Mouse (Mus musculus): ENCODE data around the gene Wfdc5. TPM values are rescaled to one million over a fixed set of nuclear protein-coding genes. Genes with fewer than 3 reads are reported as not detected.

The Wfdc5 gene
- polyA plus RNA-seq, 1 experiment: 0.24 TPM

DNA sequence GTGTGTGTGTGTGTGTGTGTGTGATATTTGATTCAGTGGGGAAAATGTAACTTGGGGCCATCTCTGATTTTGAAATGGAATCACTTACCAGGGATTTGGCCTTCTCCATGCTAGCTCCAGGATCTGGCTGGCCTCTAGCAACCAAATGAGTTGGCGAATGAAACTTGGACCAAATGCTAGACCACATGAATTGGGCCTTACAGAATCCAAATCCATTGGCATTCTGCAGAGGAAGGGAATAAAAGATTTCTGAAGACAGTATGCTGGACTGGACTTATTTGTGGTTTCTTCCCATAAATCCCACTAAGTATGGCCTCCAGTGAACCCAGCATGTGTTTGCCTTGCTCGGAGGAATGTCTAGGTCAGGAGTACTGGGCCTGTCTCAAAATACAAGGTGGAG lies 23.7 kb downstream of the Wfdc5 start:
- WGBS: 90% methylated on average over 2 of the region's 2 CpGs
- TF ChIP-seq CTCF (IDR thresholded peaks at IDR 0.05; ENCODE audit: extremely low read depth, insufficient read length, insufficient replicate concordance, low read depth, low read length): no peak
- TF ChIP-seq POLR2A (IDR thresholded peaks at IDR 0.05; ENCODE audit: low read depth, low read length): no peak
- Histone ChIP-seq H3K27me3 (ENCODE audit: control insufficient read depth, insufficient read depth, low read length) (no peaks in the 10 kb centered on the region), H3K36me3 (ENCODE audit: control insufficient read depth, insufficient read depth, low read length) (peaks cover 2% of the 10 kb centered on the region; the same call in 1 of the 2 replicates), H3K4me1 (ENCODE audit: control insufficient read depth, insufficient read depth, insufficient read length, low read length) (no peaks in the 10 kb centered on the region), H3K27ac (ENCODE audit: insufficient read depth, low read depth, low read length) (no peak overlapping the region), H3K4me3 (ENCODE audit: low read depth, low read length) (no peak overlapping the region)

DNA sequence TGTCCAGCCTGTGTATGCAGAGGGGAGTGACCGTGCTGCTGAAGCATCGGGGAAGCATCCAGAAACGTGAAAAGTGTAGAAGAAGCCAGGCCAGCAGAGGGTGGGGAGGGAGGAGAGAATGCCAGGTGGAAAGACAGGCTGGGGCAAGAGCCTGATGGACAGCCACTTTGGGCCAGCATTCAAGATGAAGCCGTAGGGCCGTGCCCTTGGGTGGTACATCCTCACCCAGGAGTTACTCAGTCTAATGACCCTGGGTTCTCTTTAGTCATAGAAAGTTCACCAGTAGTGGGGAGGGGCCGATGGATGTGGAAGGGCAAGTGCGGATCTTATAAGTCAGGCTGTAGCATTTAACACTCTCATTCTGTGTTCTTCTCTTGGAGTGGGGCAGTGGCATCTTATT lies 26.4 kb downstream of the Wfdc5 start:
- no peak overlapping the region for H3K4me3 ChIP-seq (ENCODE audit: low read depth, low read length)
- peaks cover 21% of the 10 kb centered on the region for H3K36me3 ChIP-seq (ENCODE audit: control insufficient read depth, insufficient read depth, low read length)
- H3K27me3 ChIP-seq (ENCODE audit: control insufficient read depth, insufficient read depth, low read length): no peaks in the 10 kb centered on the region
- no peak overlapping the region for H3K27ac ChIP-seq (ENCODE audit: insufficient read depth, low read depth, low read length)
- TF ChIP-seq CTCF (IDR thresholded peaks at IDR 0.05; ENCODE audit: extremely low read depth, insufficient read length, insufficient replicate concordance, low read depth, low read length): no peak
- TF ChIP-seq POLR2A (IDR thresholded peaks at IDR 0.05; ENCODE audit: low read depth, low read length): no peak
- WGBS: 80% methylated on average over 7 of the region's 7 CpGs
- H3K4me1 ChIP-seq (ENCODE audit: control insufficient read depth, insufficient read depth, insufficient read length, low read length): no peaks in the 10 kb centered on the region

DNA sequence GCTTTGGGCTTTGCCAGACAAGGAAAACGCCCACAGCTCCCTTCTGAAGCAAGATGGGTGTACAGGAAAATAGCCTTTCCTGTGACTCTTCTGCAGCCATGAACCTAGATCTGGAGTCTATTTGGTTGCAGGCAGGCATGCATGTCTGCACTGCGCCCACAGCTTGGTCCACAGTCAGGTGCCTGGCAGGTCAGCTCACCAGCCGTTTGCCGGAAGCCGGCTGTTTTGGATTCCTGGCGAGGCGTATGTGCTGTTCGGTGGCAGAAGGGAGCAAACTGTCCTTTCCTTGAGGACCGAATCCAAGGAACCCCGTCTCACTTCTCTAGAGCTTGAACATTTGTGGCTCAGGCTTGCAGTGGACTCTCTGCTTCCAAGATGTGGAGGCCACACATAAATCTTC lies 28.5 kb downstream of the Wfdc5 start:
- TF ChIP-seq CTCF (IDR thresholded peaks at IDR 0.05; ENCODE audit: extremely low read depth, insufficient read length, insufficient replicate concordance, low read depth, low read length): no peak
- Histone ChIP-seq H3K27me3 (ENCODE audit: control insufficient read depth, insufficient read depth, low read length) (no peaks in the 10 kb centered on the region), H3K4me3 (ENCODE audit: low read depth, low read length) (no peak overlapping the region), H3K36me3 (ENCODE audit: control insufficient read depth, insufficient read depth, low read length) (peaks cover 24% of the 10 kb centered on the region), H3K27ac (ENCODE audit: insufficient read depth, low read depth, low read length) (no peak overlapping the region), H3K4me1 (ENCODE audit: control insufficient read depth, insufficient read depth, insufficient read length, low read length) (no peaks in the 10 kb centered on the region)
- WGBS: 95% methylated on average over 10 of the region's 10 CpGs

DNA sequence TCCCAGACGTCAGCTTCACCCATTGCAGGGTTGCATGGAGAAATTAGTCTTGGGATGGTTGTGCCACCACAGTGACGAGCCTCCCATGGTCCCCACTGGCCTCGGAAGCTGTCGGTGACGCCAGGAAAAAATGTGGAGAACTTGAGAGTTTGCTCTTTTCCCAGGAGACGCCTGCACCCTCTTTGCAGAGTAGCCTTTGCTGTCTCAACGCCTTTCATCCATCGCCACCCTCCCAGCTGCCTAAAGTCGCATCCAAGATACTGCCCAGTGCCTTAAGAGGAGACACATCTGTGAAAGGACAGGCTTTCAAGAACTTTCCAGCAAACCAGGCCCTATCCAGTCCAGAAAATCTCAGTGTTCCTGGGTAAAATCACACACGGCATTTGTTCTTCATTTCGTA lies 30.2 kb downstream of the Wfdc5 start:
- 93% methylated on average over 11 of the region's 11 CpGs for WGBS

DNA sequence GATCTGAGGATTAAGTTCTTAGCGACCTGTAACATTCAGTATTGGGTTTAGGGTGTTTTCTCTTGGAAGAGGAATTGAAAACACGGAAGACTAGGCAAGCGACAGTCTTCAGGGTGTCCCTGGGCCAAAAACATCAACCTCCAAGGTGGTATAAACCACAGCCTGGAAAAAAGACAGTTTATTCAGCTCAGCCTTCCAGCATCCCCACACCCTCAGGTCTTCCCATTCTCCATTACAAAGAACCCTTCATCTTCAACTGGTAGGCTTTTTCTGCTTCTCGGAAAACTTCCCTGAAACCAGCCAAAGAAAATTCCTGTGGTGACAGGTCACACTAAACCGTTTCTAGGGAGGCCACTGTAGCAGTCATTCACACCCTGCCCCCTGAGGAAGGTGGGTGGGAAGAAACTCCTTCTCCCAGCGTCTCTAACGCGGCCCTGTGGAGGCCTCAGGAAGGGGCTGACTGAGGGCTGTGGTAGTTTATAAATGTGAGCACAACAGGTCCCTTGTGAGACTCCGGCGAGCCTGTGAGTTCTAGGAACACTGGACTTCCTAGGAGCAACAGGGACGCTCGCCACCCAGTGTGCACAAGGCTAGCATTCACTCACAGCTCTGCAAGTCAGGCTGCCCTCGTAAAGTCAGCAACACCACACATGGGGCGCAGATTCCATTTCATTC lies 32.3 kb downstream of the Wfdc5 start:
- peaks cover 31% of the 10 kb centered on the region for H3K36me3 ChIP-seq (ENCODE audit: control insufficient read depth, insufficient read depth, low read length)
- H3K4me3 ChIP-seq (ENCODE audit: low read depth, low read length): no peak overlapping the region
- no peak overlapping the region for H3K27ac ChIP-seq (ENCODE audit: insufficient read depth, low read depth, low read length)
- H3K27me3 ChIP-seq (ENCODE audit: control insufficient read depth, insufficient read depth, low read length): no peaks in the 10 kb centered on the region
- H3K4me1 ChIP-seq (ENCODE audit: control insufficient read depth, insufficient read depth, insufficient read length, low read length): no peaks in the 10 kb centered on the region
- 79% methylated on average over 14 of the region's 14 CpGs for WGBS
- TF ChIP-seq CTCF (IDR thresholded peaks at IDR 0.05; ENCODE audit: extremely low read depth, insufficient read length, insufficient replicate concordance, low read depth, low read length) (no peak), POLR2A (IDR thresholded peaks at IDR 0.05; ENCODE audit: low read depth, low read length) (no peak)

More for the DNA sequence above, 30.2 kb downstream of the Wfdc5 start:
- H3K36me3 ChIP-seq (ENCODE audit: control insufficient read depth, insufficient read depth, low read length): peaks cover 31% of the 10 kb centered on the region
- H3K4me1 ChIP-seq (ENCODE audit: control insufficient read depth, insufficient read depth, insufficient read length, low read length): no peaks in the 10 kb centered on the region
- H3K27me3 ChIP-seq (ENCODE audit: control insufficient read depth, insufficient read depth, low read length): no peaks in the 10 kb centered on the region
- H3K27ac ChIP-seq (ENCODE audit: insufficient read depth, low read depth, low read length): no peak overlapping the region
- no peak for TF ChIP-seq POLR2A (IDR thresholded peaks at IDR 0.05; ENCODE audit: low read depth, low read length)
- no peak for TF ChIP-seq CTCF (IDR thresholded peaks at IDR 0.05; ENCODE audit: extremely low read depth, insufficient read length, insufficient replicate concordance, low read depth, low read length)
- no peak overlapping the region for H3K4me3 ChIP-seq (ENCODE audit: low read depth, low read length)

DNA sequence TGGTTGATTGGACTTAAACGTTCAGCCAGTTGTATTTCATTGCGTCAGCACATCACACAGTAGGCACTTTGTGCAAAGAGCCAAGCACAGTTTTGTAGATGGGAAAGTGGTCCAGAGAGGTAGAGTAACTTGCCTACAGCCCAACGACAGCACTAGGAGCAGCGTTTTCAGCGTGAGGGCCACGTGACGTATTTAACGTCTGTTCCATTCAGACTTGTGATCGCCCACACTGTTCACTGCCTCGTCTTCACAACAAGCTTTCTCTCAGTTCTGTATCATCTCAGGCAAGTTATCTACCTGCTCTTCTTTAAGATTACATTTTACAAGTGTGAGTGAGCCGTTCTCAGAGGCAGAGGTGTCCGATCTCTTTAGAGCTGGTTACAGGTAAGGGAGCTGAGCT lies 36.0 kb downstream of the Wfdc5 start:
- 96% methylated on average over 12 of the region's 12 CpGs for WGBS
- Histone ChIP-seq H3K4me1 (ENCODE audit: control insufficient read depth, insufficient read depth, insufficient read length, low read length) (no peaks in the 10 kb centered on the region), H3K27me3 (ENCODE audit: control insufficient read depth, insufficient read depth, low read length) (no peaks in the 10 kb centered on the region), H3K27ac (ENCODE audit: insufficient read depth, low read depth, low read length) (no peak overlapping the region), H3K36me3 (ENCODE audit: control insufficient read depth, insufficient read depth, low read length) (peaks cover 12% of the 10 kb centered on the region), H3K4me3 (ENCODE audit: low read depth, low read length) (no peak overlapping the region)
- TF ChIP-seq POLR2A (IDR thresholded peaks at IDR 0.05; ENCODE audit: low read depth, low read length): no peak
- TF ChIP-seq CTCF (IDR thresholded peaks at IDR 0.05; ENCODE audit: extremely low read depth, insufficient read length, insufficient replicate concordance, low read depth, low read length): no peak

DNA sequence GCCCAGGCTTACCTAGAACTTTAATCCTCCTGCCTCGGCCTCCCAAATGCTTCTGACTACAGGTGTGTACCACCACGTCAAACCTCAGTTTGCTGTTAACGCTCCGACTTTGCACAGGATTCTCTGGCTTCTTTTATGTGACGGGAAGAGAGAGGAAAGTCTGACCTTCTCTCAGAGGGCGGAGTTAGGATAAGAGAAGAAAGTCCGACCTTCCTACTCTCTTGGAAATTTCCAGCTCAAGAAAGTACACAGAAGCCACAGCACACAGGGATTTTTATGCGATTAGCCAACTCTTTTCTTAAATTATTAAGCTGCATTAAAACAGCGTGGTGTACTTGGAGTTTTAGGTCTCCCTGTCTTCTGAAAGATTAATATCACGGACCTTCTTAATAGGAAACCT lies 38.0 kb downstream of the Wfdc5 start:
- H3K27ac ChIP-seq (ENCODE audit: insufficient read depth, low read depth, low read length): no peak overlapping the region
- 75% methylated on average over 10 of the region's 10 CpGs for WGBS
- TF ChIP-seq CTCF (IDR thresholded peaks at IDR 0.05; ENCODE audit: extremely low read depth, insufficient read length, insufficient replicate concordance, low read depth, low read length) (no peak), POLR2A (IDR thresholded peaks at IDR 0.05; ENCODE audit: low read depth, low read length) (no peak)
- H3K4me1 ChIP-seq (ENCODE audit: control insufficient read depth, insufficient read depth, insufficient read length, low read length): no peaks in the 10 kb centered on the region
- no peaks in the 10 kb centered on the region for H3K27me3 ChIP-seq (ENCODE audit: control insufficient read depth, insufficient read depth, low read length)
- peaks cover 10% of the 10 kb centered on the region for H3K36me3 ChIP-seq (ENCODE audit: control insufficient read depth, insufficient read depth, low read length)
- H3K4me3 ChIP-seq (ENCODE audit: low read depth, low read length): no peak overlapping the region
